Mouse (Mus musculus) CD8-positive naive resting alpha-beta T cell, adult 2 months (primary cell): ENCODE results near the gene Zkscan17.

ENCODE experiments used
- DNase-seq, 2 experiments: peaks; one replicate each; pipeline ENCODE4 v3.0.0; 2022; ENCODE audit warnings: low read depth in 2 of 2, low spot score in 2 of 2

The Zkscan17 gene

GRCm38 (mm10) chr11:59519741-59520495 lies 6.6 kb downstream of the Zkscan17 start:
- no peak for DNase-seq

GRCm38 (mm10) chr11:59518226-59518625 lies 8.3 kb downstream of the Zkscan17 start:
- DNase-seq, result no peak

GRCm38 (mm10) chr11:59517441-59517840 lies 9.1 kb downstream of the Zkscan17 start:
- no peak for DNase-seq

- DNase-seq, result no peak
Observed at GRCm38 (mm10) chr11:59514789-59515188, 11.8 kb downstream of the Zkscan17 start.

GRCm38 (mm10) chr11:59514381-59514780 lies 12.2 kb downstream of the Zkscan17 start:
- no peak for DNase-seq

- DNase-seq, result no peak
Observed at GRCm38 (mm10) chr11:59513556-59513955, 13.0 kb downstream of the Zkscan17 start.

- no peak for DNase-seq
Observed at GRCm38 (mm10) chr11:59512733-59513132, 13.8 kb downstream of the Zkscan17 start.

GRCm38 (mm10) chr11:59511558-59511957 lies 15.0 kb downstream of the Zkscan17 start:
- no peak for DNase-seq

- DNase-seq, result peak in 1 of 2 experiments; percentile 26
Observed at GRCm38 (mm10) chr11:59506713-59507074, 19.9 kb downstream of the Zkscan17 start.

- peak; percentile 39 to 64 for DNase-seq
Observed at GRCm38 (mm10) chr11:59505839-59506712, 20.5 kb downstream of the Zkscan17 start.

- peak; percentile 43 to 51 for DNase-seq
Observed at GRCm38 (mm10) chr11:59505351-59505838, 21.2 kb downstream of the Zkscan17 start.

GRCm38 (mm10) chr11:59501978-59502700 lies 24.4 kb downstream of the Zkscan17 start:
- DNase-seq, result no peak

GRCm38 (mm10) chr11:59497747-59498146 lies 28.8 kb downstream of the Zkscan17 start:
- no peak for DNase-seq

- DNase-seq, result no peak
Observed at GRCm38 (mm10) chr11:59496672-59497310, 29.8 kb downstream of the Zkscan17 start.

- DNase-seq, result no peak
Observed at GRCm38 (mm10) chr11:59486222-59486621, 40.3 kb downstream of the Zkscan17 start.

GRCm38 (mm10) chr11:59485641-59486040 lies 40.9 kb downstream of the Zkscan17 start:
- no peak for DNase-seq

GRCm38 (mm10) chr11:59483212-59483611 lies 43.3 kb downstream of the Zkscan17 start:
- DNase-seq, result peak in 1 of 2 experiments; percentile 45

GRCm38 (mm10) chr11:59477240-59477639 lies 49.3 kb downstream of the Zkscan17 start:
- DNase-seq, result no peak

GRCm38 (mm10) chr11:59472326-59472677 lies 54.2 kb downstream of the Zkscan17 start, which contains the start of gene Zfp867:
Gene Zfp867, minus strand, starts transcription at chr11:59472474.
- DNase-seq, result peak; percentile 52 to 81

GRCm38 (mm10) chr11:59471413-59472325 lies 54.9 kb downstream of the Zkscan17 start:
- no peak for DNase-seq
